Mouse (Mus musculus): Measurements from ENCODE around the gene Gipc1.

DNA sequence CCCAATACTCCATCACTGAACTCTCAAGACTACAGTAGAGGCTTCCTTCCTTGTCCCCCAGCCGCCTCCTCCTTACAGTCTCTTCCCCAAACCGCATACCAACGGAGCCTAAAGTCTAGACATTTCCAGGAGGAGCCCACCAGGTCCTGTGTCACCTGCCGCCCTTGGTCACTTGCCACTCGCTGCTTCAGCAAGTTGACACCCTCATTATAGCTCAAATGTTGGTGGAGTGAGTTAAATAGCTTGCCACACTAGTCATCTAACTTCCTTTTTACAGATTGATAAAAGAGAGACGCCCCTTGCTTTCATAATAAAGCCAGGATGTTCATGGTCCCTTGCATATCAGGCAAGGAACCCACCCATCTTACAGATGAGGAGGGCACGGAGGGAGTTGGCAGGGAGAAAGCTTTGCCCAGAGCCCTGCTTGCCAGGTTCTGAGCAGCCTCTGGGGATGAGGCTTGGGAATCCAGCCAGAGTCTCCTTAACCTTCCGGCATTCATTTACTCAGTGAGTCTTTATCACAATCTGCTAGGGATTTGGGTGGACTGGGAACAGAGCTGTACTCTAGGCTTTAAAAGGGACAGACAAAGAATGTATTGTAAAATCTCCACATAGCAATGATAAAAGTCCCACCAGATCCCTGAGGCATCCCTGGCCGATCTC is 48.1 kb downstream of the Gipc1 start:
- TF ChIP-seq POLR2A (IDR thresholded peaks at IDR 0.05; ENCODE audit: control insufficient read depth, low read depth, low read length) = no peak
- no peak for TF ChIP-seq CTCF (IDR thresholded peaks at IDR 0.05; ENCODE audit: control insufficient read depth, insufficient read depth, insufficient replicate concordance, low read depth, low read length)
